Mouse (Mus musculus) liver, postnatal 0 days (tissue): ENCODE data around the gene Sema3a.

Source experiments
- CTCF ChIP-seq: sonication (generic); IDR thresholded peaks from 2 replicates; pipeline ENCODE4 v1.5.1; 2016; ENCODE audit warnings: antibody characterized with exemption, low read depth
- EP300 ChIP-seq: IDR thresholded peaks from 2 replicates; pipeline ENCODE4 v1.6.1; 2016; ENCODE audit warnings: antibody characterized with exemption, low read depth, mild to moderate bottlenecking

- TF ChIP-seq CTCF (no peak), EP300 (no peak)
Measured at GRCm38 (mm10) chr5:13151002-13151401, 25.8 kb downstream of the Sema3a start.
